Mouse (Mus musculus): ENCODE measurements around the gene Ddx6. TPM values are rescaled to one million over a fixed set of nuclear protein-coding genes. Genes with fewer than 3 reads are reported as not detected.

Ddx6 gene
- polyA plus RNA-seq, 1 experiment from 2014 or later: 19.8 TPM

DNA sequence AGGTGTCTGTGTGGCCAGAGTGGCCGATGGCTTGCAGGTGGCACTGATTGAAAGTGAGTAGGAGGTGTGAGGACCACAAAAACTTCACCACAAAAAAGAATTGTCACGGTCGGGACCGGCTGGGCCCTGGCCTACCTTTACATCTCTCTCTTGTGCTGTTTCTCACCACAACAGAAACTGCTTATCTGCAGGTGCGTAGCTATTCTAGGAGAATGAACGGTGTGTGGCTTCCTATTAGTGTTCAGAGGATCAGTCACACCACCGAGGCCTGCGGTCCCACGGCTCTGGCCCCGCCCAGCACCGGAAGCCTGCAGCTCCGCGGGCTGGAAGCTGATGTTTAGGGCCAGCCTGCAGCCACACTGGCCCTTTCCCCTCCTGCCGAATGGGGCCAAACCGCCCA is 41.2 kb downstream of the Ddx6 start:
- no peak for ATAC-seq (ENCODE audit: insufficient read depth, low FRiP score, low read depth)
- Histone ChIP-seq H3K9ac (no peak overlapping the region), H3K4me1 (no peaks in the 10 kb centered on the region), H3K27ac (no peak overlapping the region), H3K4me3 (replicated peaks) (no peak overlapping the region), H3K4me2 (no peak overlapping the region), H3K9me3 (no peaks in the 10 kb centered on the region), H3K36me3 (no peaks in the 10 kb centered on the region), H3K27me3 (replicated peaks) (no peaks in the 10 kb centered on the region)
- 61% methylated on average over 15 of the region's 15 CpGs for WGBS

DNA sequence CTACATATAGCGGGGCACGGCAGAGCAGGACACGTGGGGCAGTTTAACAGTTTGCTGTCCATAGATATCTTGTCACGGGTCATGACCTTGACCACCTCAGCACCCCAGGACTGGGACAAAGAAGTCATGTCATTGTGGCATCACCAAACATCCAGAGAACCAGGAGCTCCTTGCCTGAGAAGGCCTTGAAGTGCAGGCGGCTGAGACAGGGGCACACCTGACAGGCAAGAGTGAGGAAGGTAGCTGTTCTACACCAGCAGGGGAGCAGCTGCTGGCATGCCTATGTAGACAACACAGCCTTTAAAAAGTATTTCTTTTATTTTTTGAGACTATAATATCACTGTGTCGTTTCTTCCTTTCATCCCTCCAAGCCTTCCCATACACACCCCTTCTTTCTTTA is 41.7 kb downstream of the Ddx6 start:
- WGBS: 81% methylated on average over 6 of the region's 6 CpGs
- Histone ChIP-seq H3K4me2 (no peak overlapping the region), H3K9me3 (no peaks in the 10 kb centered on the region), H3K9ac (no peak overlapping the region), H3K27ac (no peak overlapping the region), H3K4me1 (no peaks in the 10 kb centered on the region), H3K4me3 (replicated peaks) (no peak overlapping the region), H3K36me3 (no peaks in the 10 kb centered on the region), H3K27me3 (replicated peaks) (no peaks in the 10 kb centered on the region)
- ATAC-seq (ENCODE audit: insufficient read depth, low FRiP score, low read depth): no peak

DNA sequence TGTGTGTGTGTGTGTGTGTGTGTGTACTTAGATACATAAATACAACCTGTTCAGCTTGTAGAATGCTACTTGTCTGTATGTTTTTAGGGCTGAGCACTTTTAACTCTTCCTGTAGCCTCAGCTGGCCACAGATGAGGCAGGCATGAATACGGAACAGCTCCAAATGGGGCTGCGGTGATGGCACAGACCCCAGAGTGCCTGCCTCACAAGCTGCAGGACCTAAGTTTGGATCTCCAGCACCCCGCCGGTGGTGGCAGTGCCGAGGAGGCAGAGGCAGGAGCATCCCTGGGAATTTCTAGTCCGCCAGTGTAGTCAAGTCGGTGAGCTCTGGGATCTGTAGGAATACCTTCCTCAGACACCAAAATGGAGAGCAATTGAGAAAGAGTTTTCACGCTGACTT is 42.3 kb downstream of the Ddx6 start:
- 94% methylated on average over 8 of the region's 8 CpGs for WGBS
- H3K9me3 ChIP-seq: no peaks in the 10 kb centered on the region
- H3K4me3 ChIP-seq (replicated peaks): no peak overlapping the region
- H3K4me2 ChIP-seq: no peak overlapping the region
- H3K27me3 ChIP-seq (replicated peaks): no peaks in the 10 kb centered on the region
- H3K27ac ChIP-seq: no peak overlapping the region
- H3K9ac ChIP-seq: no peak overlapping the region
- no peaks in the 10 kb centered on the region for H3K36me3 ChIP-seq
- no peaks in the 10 kb centered on the region for H3K4me1 ChIP-seq
- no peak for ATAC-seq (ENCODE audit: insufficient read depth, low FRiP score, low read depth)

DNA sequence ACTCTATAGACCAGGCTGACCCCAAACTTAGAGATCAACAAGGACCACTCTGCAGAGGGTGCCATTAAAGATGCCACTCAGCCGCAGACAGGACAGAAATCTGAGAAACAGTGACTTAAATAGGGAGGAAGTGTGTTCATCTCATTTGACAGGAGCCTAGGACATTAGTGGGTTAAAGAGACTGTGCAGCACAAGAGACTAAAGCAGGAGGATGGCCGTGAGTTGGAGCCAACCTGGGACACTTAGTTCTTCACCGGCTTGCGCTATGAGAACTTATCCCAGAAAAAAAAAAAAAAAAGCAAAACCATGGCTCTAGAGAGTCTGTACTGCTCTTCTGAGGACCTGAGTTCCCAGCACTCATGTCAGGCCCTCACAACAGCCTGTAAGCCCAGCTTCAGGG is 43.0 kb downstream of the Ddx6 start:
- H3K36me3 ChIP-seq: no peaks in the 10 kb centered on the region
- ATAC-seq (ENCODE audit: insufficient read depth, low FRiP score, low read depth): no peak
- H3K27me3 ChIP-seq (replicated peaks): no peaks in the 10 kb centered on the region
- no peak overlapping the region for H3K4me3 ChIP-seq (replicated peaks)
- no peak overlapping the region for H3K27ac ChIP-seq
- no peaks in the 10 kb centered on the region for H3K9me3 ChIP-seq
- no peaks in the 10 kb centered on the region for H3K4me1 ChIP-seq
- H3K9ac ChIP-seq: no peak overlapping the region
- WGBS: 75% methylated on average over 4 of the region's 4 CpGs
- H3K4me2 ChIP-seq: no peak overlapping the region

DNA sequence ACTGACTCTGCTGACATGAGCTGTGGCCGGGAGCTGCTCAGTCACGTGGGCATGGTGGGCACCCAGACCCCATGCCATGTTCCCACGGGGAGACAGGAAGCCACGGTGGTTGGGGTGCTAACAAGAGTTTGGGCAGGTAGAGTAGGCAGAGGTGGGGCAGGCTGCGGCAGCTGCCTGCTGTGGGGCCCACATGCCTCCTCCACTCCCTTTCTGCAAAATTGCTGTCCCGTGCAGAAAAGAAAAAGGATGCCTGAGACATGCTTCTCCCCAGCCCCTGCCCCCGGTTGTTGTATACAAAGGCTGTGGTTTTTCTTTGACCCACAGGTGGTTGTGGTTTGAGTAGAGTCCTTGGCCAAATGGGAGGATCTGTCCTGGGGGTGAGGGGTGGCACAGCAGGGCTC is 44.2 kb downstream of the Ddx6 start:
- Histone ChIP-seq H3K4me3 (replicated peaks) (no peak overlapping the region), H3K9me3 (no peaks in the 10 kb centered on the region), H3K4me2 (no peak overlapping the region), H3K27me3 (replicated peaks) (no peaks in the 10 kb centered on the region), H3K4me1 (no peaks in the 10 kb centered on the region), H3K27ac (no peak overlapping the region), H3K36me3 (no peaks in the 10 kb centered on the region), H3K9ac (no peak overlapping the region)
- WGBS: 59% methylated on average over 7 of the region's 7 CpGs
- no peak for ATAC-seq (ENCODE audit: insufficient read depth, low FRiP score, low read depth)

DNA sequence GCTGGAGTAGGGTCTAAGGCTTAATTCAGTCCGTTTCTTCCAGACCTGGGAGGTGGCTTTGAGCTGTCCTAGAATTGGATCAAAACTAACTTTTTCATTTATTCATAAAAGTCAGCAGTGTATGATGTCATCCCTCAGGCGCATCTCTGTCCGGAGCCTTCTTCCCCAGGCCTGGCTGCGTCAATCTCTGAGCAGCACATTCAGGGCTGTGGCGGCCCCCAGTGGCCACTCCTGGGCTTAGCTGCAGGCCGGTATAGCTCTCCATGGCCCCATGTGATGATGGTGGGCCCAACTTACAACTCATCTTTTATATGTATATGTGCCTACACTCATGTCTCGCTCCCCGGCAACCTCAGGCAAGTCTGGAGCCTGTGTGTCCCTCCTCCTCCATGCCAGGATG is 47.3 kb downstream of the Ddx6 start:
- ATAC-seq (ENCODE audit: insufficient read depth, low FRiP score, low read depth): peak; percentile 63
- H3K27me3 ChIP-seq (replicated peaks): no peaks in the 10 kb centered on the region
- no peaks in the 10 kb centered on the region for H3K9me3 ChIP-seq
- no peaks in the 10 kb centered on the region for H3K4me1 ChIP-seq
- no peak overlapping the region for H3K9ac ChIP-seq
- no peak overlapping the region for H3K4me2 ChIP-seq
- no peak overlapping the region for H3K27ac ChIP-seq
- H3K36me3 ChIP-seq: no peaks in the 10 kb centered on the region
- H3K4me3 ChIP-seq (replicated peaks): no peak overlapping the region
- WGBS: 8% methylated on average over 8 of the region's 8 CpGs

DNA sequence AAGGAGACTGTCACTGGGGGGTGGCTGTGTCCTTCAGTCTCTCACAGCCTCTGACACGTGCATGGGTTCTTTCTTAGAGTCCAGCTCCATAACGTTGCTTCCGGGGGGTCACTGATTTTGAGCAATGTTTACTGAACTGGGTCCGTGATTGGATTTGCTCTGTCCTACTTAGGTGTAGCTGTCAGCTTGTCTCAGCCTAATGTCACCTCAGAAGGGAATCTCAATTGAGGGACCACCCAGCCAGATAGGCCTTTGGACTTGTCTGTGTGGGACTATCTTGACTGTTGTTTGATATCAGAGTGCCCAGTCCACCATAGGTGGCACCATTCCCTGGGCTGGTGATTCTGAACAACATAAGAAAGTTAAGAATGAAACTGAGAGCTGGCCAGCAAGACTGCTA is 49.2 kb downstream of the Ddx6 start:
- no peak overlapping the region for H3K9ac ChIP-seq
- H3K4me2 ChIP-seq: no peak overlapping the region
- no peaks in the 10 kb centered on the region for H3K4me1 ChIP-seq
- no peaks in the 10 kb centered on the region for H3K27me3 ChIP-seq (replicated peaks)
- H3K27ac ChIP-seq: no peak overlapping the region
- H3K9me3 ChIP-seq: no peaks in the 10 kb centered on the region
- H3K4me3 ChIP-seq (replicated peaks): no peak overlapping the region
- no peak for ATAC-seq (ENCODE audit: insufficient read depth, low FRiP score, low read depth)
- 68% methylated on average over 4 of the region's 4 CpGs for WGBS
- no peaks in the 10 kb centered on the region for H3K36me3 ChIP-seq

DNA sequence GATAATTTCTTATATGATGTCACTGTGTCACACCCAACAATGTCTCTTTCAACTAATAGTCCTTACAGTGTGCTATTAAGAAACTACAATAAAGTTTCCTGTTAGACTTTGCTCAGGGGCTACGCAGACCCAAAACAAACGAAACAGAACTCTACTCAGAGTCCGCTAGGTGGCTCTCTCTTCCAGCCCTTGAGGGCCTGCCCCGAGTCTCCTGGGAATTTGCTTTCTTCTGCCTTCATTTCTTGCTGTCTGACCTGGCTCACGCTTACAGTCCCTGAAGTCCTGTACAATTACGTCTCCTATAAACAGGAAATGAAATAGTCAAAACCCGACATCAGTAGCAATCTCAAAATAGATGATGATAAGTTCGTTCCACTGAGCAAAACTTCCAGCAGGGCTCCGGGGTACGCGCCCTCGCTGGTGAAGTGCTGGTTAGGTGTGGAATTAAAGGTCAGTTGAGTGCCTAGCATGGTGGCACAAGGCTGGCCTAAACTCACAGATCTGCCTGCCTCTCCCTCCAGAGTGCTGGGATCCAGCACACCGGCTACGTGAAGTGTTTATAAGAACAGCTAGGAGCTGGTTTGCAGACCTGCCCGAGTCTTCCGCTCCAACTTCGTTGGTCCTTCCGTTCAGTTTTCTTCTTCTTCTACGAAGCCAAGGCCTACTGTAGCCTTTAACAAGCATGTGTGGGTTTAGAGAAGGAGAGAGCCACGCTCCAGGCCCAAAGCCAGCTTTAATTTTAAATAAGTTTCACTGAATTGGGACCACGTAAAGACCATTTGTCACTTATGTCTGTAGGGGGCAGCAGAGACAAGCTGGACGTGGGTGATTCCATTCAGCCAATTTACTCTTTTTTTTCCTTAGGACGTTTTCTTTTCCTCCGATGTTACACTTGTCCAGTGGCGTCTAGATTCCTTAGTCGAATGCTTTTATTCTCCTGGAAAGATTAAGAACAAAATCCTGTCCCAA is 50.7 kb downstream of the Ddx6 start:
- 20% methylated on average over 26 of the region's 26 CpGs for WGBS

DNA sequence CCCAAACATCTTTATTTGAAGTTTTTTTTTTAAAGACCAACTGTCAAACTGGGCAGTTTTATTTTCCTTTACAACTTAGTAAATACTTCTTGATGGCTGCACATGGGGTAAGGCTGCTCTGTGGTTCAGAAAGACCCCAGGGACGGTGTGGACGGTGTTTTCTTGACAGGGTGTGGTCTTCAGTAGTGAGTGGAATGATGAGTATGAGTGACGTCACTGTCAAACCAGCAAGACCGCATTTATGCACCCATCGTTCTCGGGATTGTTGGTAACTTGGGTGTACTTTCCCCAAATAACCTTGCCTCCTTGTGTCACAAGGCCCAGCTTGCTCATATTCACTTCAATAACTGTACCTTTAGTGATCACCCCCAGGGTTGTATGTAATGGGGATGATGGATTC is 59.0 kb downstream of the Ddx6 start:
- H3K27me3 ChIP-seq (replicated peaks): no peaks in the 10 kb centered on the region
- no peak overlapping the region for H3K4me3 ChIP-seq (replicated peaks)
- H3K27ac ChIP-seq: no peak overlapping the region
- no peaks in the 10 kb centered on the region for H3K36me3 ChIP-seq
- H3K4me2 ChIP-seq: no peak overlapping the region
- no peak for ATAC-seq (ENCODE audit: insufficient read depth, low FRiP score, low read depth)
- H3K9ac ChIP-seq: no peak overlapping the region
- no peaks in the 10 kb centered on the region for H3K9me3 ChIP-seq
- H3K4me1 ChIP-seq: no peaks in the 10 kb centered on the region
- 87% methylated on average over 6 of the region's 6 CpGs for WGBS

More for the DNA sequence above, 50.7 kb downstream of the Ddx6 start:
- no peak overlapping the region for H3K27ac ChIP-seq
- no peak overlapping the region for H3K9ac ChIP-seq
- ATAC-seq (ENCODE audit: insufficient read depth, low FRiP score, low read depth): peak; percentile 23; the same call in 1 of the 2 replicates
- no peaks in the 10 kb centered on the region for H3K9me3 ChIP-seq
- peak overlapping the region; percentile 51 for H3K4me2 ChIP-seq
- H3K4me3 ChIP-seq (replicated peaks): peak overlapping the region; percentile 17; the same call in 1 of the 2 replicates
- no peaks in the 10 kb centered on the region for H3K27me3 ChIP-seq (replicated peaks)
- H3K4me1 ChIP-seq: no peaks in the 10 kb centered on the region
- H3K36me3 ChIP-seq: no peaks in the 10 kb centered on the region

DNA sequence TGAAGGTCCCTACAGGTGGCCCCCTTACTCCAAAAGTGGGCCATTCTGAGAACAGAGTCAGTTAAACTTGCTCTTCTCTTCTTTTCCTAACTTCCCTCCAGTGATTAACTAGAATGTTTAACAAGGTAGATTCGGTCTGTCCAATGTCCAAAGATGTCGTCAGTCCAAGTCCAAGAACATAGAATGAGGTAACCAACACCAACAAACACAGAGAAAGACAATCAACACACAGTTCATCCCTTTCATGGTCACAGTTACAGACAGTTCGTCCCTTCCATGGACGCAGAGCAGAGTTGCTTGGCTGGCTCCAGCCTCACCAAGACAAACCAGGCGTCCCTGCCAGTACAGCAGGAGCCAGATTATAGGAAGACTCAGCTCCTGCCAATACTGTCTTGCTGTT is 66.7 kb downstream of the Ddx6 start:
- Histone ChIP-seq H3K36me3 (no peaks in the 10 kb centered on the region), H3K9me3 (no peaks in the 10 kb centered on the region), H3K4me1 (no peaks in the 10 kb centered on the region), H3K27me3 (replicated peaks) (no peaks in the 10 kb centered on the region), H3K4me2 (no peak overlapping the region), H3K27ac (no peak overlapping the region), H3K4me3 (replicated peaks) (no peak overlapping the region), H3K9ac (no peak overlapping the region)
- WGBS: 85% methylated on average over 5 of the region's 5 CpGs
- ATAC-seq (ENCODE audit: insufficient read depth, low FRiP score, low read depth): no peak

DNA sequence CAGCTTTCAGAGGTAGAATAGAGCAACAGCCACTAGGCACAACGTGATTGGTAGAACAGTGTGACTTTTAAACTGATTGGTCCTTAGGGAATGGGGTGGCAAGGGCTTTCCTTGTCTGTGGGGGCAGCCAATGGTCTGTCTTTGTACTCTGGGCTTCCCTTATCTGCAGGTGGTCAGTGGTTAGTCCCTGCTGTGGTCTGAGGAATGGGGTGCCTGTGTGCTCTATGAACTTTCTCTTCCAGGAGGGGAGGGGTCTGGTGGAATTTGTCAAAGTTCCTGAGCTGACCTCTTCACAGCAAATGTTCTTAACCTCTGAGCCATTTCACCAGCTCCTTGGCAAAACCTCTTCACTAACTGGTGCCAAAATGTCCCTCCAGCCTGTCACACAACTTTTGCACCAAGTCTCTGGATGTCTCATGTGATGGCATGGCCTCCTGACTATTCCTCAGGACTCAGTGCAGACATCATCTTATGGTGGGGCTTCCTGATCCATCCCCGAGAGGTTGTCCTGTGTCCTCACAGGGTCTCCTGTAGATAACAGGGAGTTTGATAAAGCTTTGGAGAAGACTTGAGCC is 67.7 kb downstream of the Ddx6 start:
- ATAC-seq (ENCODE audit: insufficient read depth, low FRiP score, low read depth): no peak
- H3K27me3 ChIP-seq (replicated peaks): no peaks in the 10 kb centered on the region

DNA sequence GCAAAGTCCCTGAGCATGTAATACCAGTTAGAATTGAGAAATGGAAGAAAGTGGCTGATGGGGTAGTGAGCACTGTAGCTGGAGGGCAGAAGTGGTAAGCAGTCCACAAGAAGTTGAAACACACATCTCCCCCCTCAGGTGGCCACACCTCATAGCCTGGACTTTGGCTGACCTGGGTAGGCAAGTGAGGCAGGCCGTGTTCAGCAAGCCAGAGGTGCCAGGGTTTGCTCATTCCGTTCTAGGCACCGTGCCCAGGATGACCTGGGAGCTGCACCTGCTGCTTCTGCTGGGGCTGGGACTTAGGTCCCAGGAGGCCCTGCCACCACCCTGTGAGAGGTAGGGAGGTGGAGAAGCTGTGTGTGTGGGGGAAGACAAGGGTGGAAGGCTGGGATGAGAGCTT is 68.3 kb downstream of the Ddx6 start, which contains the start of gene Treh:
TSS of gene Treh (plus strand) at position 229 of the 400 bp plus-strand sequence.
- 76% methylated on average over 3 of the region's 3 CpGs for WGBS
- Histone ChIP-seq H3K27me3 (replicated peaks) (no peaks in the 10 kb centered on the region), H3K4me1 (no peaks in the 10 kb centered on the region), H3K4me3 (replicated peaks) (no peak within 1 kb of the TSS), H3K4me2 (no peak within 1 kb of the TSS), H3K36me3 (no peaks in the 10 kb centered on the region), H3K27ac (no peak within 1 kb of the TSS), H3K9me3 (no peaks in the 10 kb centered on the region), H3K9ac (no peak within 1 kb of the TSS)
- ATAC-seq (ENCODE audit: insufficient read depth, low FRiP score, low read depth): no peak

More for the DNA sequence above, 67.7 kb downstream of the Ddx6 start:
- H3K4me2 ChIP-seq: no peak overlapping the region
- no peak overlapping the region for H3K9ac ChIP-seq
- WGBS: 63% methylated on average over 2 of the region's 2 CpGs
- H3K4me3 ChIP-seq (replicated peaks): no peak overlapping the region
- no peaks in the 10 kb centered on the region for H3K9me3 ChIP-seq
- no peaks in the 10 kb centered on the region for H3K36me3 ChIP-seq
- no peaks in the 10 kb centered on the region for H3K4me1 ChIP-seq
- no peak overlapping the region for H3K27ac ChIP-seq

Measured in stomach, embryonic 15.5 days (tissue).